Mouse (Mus musculus) liver, adult 2 months (tissue): ENCODE measurements around the gene Col4a1. TPM values are rescaled to one million over a fixed set of nuclear protein-coding genes. Genes with fewer than 3 reads are reported as not detected.
A peak's percentile ranks its signal among the peaks of the same experiment; 100 is the strongest.

Experiments used
- DNase-seq: peaks from one replicate; pipeline ENCODE4 v3.0.0-alpha.2; 2011; ENCODE audit warnings: low read depth, low spot score; ENCODE audit errors: extremely low read depth
- H3K27ac ChIP-seq: fragments of 200-500 bp; replicated peaks from 2 replicates; pipeline ENCODE4 v1.5.1; 2012; ENCODE audit warnings: low read depth, mild to moderate bottlenecking, control low read depth, inconsistent platforms, low read length; ENCODE audit not compliant: insufficient read depth
- H3K27me3 ChIP-seq: fragments of 200-500 bp; 2 replicates; pipeline ENCODE4 v1.6.1; 2012; ENCODE audit warnings: mild to moderate bottlenecking, moderate library complexity, low read length, inconsistent platforms; ENCODE audit not compliant: control insufficient read depth, insufficient read depth
- H3K36me3 ChIP-seq: fragments of 200-500 bp; 2 replicates; pipeline ENCODE4 v1.6.1; 2012; ENCODE audit warnings: low read length, inconsistent platforms; ENCODE audit not compliant: control insufficient read depth, insufficient read depth
- H3K4me1 ChIP-seq: fragments of 200-500 bp; 2 replicates; pipeline ENCODE4 v1.6.1; 2011; ENCODE audit warnings: low read length; ENCODE audit not compliant: control insufficient read depth, insufficient read depth
- H3K4me3 ChIP-seq: fragments of 200-500 bp; 2 replicates; pipeline ENCODE4 v1.5.1; 2011; ENCODE audit warnings: low read depth, mild to moderate bottlenecking, control low read depth, low read length, moderate library complexity; ENCODE audit not compliant: insufficient read depth
- H3K79me2 ChIP-seq: fragments of 200-500 bp; 2 replicates; pipeline ENCODE4 v1.6.1; 2012; ENCODE audit warnings: inconsistent platforms, mild to moderate bottlenecking, low read length, moderate library complexity; ENCODE audit not compliant: control insufficient read depth, insufficient read depth
- H3K9ac ChIP-seq: fragments of 200-500 bp; 2 replicates; pipeline ENCODE4 v1.6.1; 2012; ENCODE audit warnings: low read depth, mild to moderate bottlenecking, control low read depth, inconsistent platforms, low read length
- CTCF ChIP-seq: fragments of 200-500 bp; IDR thresholded peaks from 2 replicates; pipeline ENCODE4 v1.5.1; 2011; ENCODE audit warnings: low read depth, low read length, control low read depth
- POLR2A ChIP-seq: fragments of 200-500 bp; IDR thresholded peaks from 2 replicates; pipeline ENCODE4 v1.6.1; 2011; ENCODE audit warnings: low read length, control low read depth; ENCODE audit not compliant: insufficient read depth; ENCODE audit errors: extremely low read depth
- WGBS: fragments of 180-500 bp; shearing (Covaris S2); methylation state at CpG from one replicate; pipeline ENCODE4 v1.1.7; 2018; 5-methylcytosine and 5-hydroxymethylcytosine counted together
- polyA plus RNA-seq: library from polyadenylated mRNA; depleted of rRNA; stranded (reverse); fragments of >200 nt; gene quantifications from 2 replicates; pipeline ENCODE4 v1.2.3, GENCODE M21; 2012
- total RNA-seq: library from RNA; depleted of rRNA; stranded (reverse); fragments of >200 nt; gene quantifications from 2 replicates; pipeline ENCODE4 v1.2.3, GENCODE M21; 2014

Gene Col4a1
- total and polyA plus RNA-seq, 2 experiments: 25.7 to 29.1 TPM

DNA sequence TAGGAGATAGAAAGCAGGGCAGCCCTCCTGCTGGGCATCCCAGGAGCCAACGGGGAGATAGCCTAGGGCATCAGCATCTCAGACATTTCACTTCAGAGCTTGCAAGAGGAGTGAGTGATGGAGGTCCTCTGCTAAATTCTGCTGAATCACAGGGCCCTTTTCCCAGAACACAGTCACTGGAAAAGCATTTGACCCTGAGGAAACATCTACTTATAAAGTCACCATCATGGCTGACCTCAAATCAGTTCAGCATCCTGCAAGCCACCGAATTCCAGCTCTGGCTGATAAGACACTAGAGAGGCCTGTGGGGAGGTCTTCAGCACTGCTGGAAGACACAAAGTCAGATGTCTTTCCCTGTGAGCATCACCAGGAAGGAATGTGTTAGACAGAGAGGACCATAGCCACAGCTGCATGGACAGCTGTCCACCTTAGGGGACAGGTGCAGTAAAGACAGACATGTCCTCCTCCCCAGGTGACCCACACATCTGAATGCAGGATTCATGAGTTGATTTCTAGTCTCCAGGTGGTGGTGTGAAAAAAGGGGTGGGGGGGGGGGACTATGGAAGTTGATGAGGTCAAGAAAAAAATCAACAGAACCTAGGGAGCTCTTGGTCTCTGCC, 54.0 kb downstream of the Col4a1 start:
- no peaks in the 10 kb centered on the region for H3K27me3 ChIP-seq
- no peaks in the 10 kb centered on the region for H3K79me2 ChIP-seq
- H3K36me3 ChIP-seq: no peaks in the 10 kb centered on the region
- no peak for TF ChIP-seq CTCF
- TF ChIP-seq POLR2A: no peak
- no peak overlapping the region for H3K9ac ChIP-seq
- WGBS: 61% methylated on average over 2 of the region's 2 CpGs
- no peak overlapping the region for H3K27ac ChIP-seq
- no peak overlapping the region for H3K4me3 ChIP-seq
- H3K4me1 ChIP-seq: peaks cover 11% of the 10 kb centered on the region
- peak; percentile 51 for DNase-seq

- no peaks in the 10 kb centered on the region for H3K36me3 ChIP-seq
- no peak for TF ChIP-seq POLR2A
- TF ChIP-seq CTCF: no peak
- H3K4me3 ChIP-seq: no peak overlapping the region
- no peak overlapping the region for H3K27ac ChIP-seq
- H3K9ac ChIP-seq: no peak overlapping the region
- 79% methylated on average over 13 of the region's 13 CpGs for WGBS
- no peak for DNase-seq
- H3K79me2 ChIP-seq: no peaks in the 10 kb centered on the region
- peaks cover 11% of the 10 kb centered on the region for H3K4me1 ChIP-seq
- no peaks in the 10 kb centered on the region for H3K27me3 ChIP-seq
Observed at GRCm38 (mm10) chr8:11257079-11258017, 55.3 kb downstream of the Col4a1 start.

DNA sequence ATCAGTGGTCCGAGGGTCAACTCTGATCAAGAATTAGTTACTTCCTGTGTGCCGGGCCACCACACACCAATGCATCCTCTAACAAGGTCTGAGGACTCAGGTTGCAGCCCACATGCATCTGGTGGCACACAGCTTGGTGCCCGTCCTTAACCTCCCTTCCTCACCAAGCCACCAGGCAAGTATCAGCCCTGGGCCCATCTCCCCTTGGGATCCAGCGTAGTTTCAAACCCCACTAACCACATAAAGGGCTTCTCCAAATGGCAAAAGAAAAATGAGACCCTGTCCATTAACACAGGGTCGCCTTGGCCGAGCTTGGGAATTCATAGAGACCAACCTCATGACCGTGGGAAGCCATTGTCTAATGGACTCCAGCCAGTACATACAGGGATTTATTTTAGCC, 56.2 kb downstream of the Col4a1 start:
- Histone ChIP-seq H3K36me3 (no peaks in the 10 kb centered on the region), H3K4me3 (no peak overlapping the region), H3K79me2 (no peaks in the 10 kb centered on the region), H3K27ac (no peak overlapping the region), H3K27me3 (no peaks in the 10 kb centered on the region), H3K4me1 (peaks cover 11% of the 10 kb centered on the region), H3K9ac (no peak overlapping the region)
- TF ChIP-seq CTCF (no peak), POLR2A (no peak)
- no peak for DNase-seq
- 87% methylated on average over 7 of the region's 7 CpGs for WGBS

DNA sequence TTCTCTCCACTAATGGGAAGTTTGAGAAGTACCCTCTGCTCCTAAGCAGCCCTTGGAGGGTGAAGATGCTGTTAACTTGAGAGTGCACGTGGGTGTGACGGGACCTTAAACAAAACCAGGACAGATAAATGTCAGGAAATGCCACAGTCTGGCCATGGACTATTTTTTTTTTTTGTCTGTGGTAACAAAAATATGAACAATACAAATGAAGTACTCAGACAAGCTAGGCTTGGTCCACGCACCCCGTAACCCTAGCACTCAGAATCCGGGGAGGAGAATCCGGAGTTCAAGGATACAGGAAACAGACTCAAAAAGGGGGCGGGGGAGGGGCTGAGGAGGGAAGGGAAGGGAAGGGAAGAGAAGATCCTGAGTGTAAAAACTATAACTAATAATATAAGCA, 56.9 kb downstream of the Col4a1 start:
- Histone ChIP-seq H3K36me3 (no peaks in the 10 kb centered on the region), H3K27ac (no peak overlapping the region), H3K79me2 (no peaks in the 10 kb centered on the region), H3K4me3 (no peak overlapping the region), H3K27me3 (no peaks in the 10 kb centered on the region), H3K9ac (no peak overlapping the region), H3K4me1 (peaks cover 11% of the 10 kb centered on the region)
- WGBS: 81% methylated on average over 7 of the region's 7 CpGs
- no peak for DNase-seq
- TF ChIP-seq POLR2A (no peak), CTCF (no peak)

- peaks cover 11% of the 10 kb centered on the region for H3K4me1 ChIP-seq
- no peaks in the 10 kb centered on the region for H3K79me2 ChIP-seq
- no peak overlapping the region for H3K9ac ChIP-seq
- no peaks in the 10 kb centered on the region for H3K27me3 ChIP-seq
- no peak overlapping the region for H3K27ac ChIP-seq
- no peaks in the 10 kb centered on the region for H3K36me3 ChIP-seq
- no peak for DNase-seq
- H3K4me3 ChIP-seq: no peak overlapping the region
- WGBS: 79% methylated on average over 10 of the region's 10 CpGs
- TF ChIP-seq CTCF (no peak), POLR2A (no peak)
Observed at GRCm38 (mm10) chr8:11254914-11255530, 57.6 kb downstream of the Col4a1 start.
